Mouse (Mus musculus) kidney, adult 11 months (tissue): ENCODE measurements around the gene Rasa2.
"Not testable (repeated sequence)": the region's sequence is repeated elsewhere in the genome, so short reads cannot be mapped to it uniquely, and the experiment has no call there.

ENCODE experiments used
- DNase-seq: peaks from one replicate; pipeline ENCODE4 v3.0.0; 2022

Rasa2 gene

GRCm38 (mm10) chr9:96523148-96523547, 108.3 kb downstream of the Rasa2 start:
- DNase-seq = no peak

- not testable (repeated sequence) for DNase-seq
Measured at GRCm38 (mm10) chr9:96521574-96521973, 109.8 kb downstream of the Rasa2 start.

GRCm38 (mm10) chr9:96517429-96517828, 114.0 kb downstream of the Rasa2 start:
- no peak for DNase-seq

GRCm38 (mm10) chr9:96516806-96517205, 114.6 kb downstream of the Rasa2 start:
- no peak for DNase-seq

GRCm38 (mm10) chr9:96515737-96516136, 115.7 kb downstream of the Rasa2 start:
- no peak for DNase-seq

- DNase-seq = no peak
Measured at GRCm38 (mm10) chr9:96514278-96514677, 117.1 kb downstream of the Rasa2 start.

- peak; percentile 67 for DNase-seq
Measured at GRCm38 (mm10) chr9:96506011-96506498, 125.4 kb downstream of the Rasa2 start.

- DNase-seq = no peak
Measured at GRCm38 (mm10) chr9:96505156-96505555, 126.3 kb downstream of the Rasa2 start.

- no peak for DNase-seq
Measured at GRCm38 (mm10) chr9:96504116-96504895, 127.1 kb downstream of the Rasa2 start.

GRCm38 (mm10) chr9:96502856-96503610, 128.4 kb downstream of the Rasa2 start:
- DNase-seq = peak; percentile 14

GRCm38 (mm10) chr9:96501217-96501616, 130.2 kb downstream of the Rasa2 start:
- DNase-seq = no peak

- no peak for DNase-seq
Measured at GRCm38 (mm10) chr9:96493212-96493611, 138.2 kb downstream of the Rasa2 start.

GRCm38 (mm10) chr9:96491810-96492209, 139.6 kb downstream of the Rasa2 start:
- no peak for DNase-seq
